Mouse (Mus musculus): ENCODE results near the gene Xpc. TPM values are rescaled to one million over a fixed set of nuclear protein-coding genes. Genes with fewer than 3 reads are reported as not detected.

Gene Xpc
- polyA plus RNA-seq, 1 experiment from 2014 or later = 20.4 TPM

DNA sequence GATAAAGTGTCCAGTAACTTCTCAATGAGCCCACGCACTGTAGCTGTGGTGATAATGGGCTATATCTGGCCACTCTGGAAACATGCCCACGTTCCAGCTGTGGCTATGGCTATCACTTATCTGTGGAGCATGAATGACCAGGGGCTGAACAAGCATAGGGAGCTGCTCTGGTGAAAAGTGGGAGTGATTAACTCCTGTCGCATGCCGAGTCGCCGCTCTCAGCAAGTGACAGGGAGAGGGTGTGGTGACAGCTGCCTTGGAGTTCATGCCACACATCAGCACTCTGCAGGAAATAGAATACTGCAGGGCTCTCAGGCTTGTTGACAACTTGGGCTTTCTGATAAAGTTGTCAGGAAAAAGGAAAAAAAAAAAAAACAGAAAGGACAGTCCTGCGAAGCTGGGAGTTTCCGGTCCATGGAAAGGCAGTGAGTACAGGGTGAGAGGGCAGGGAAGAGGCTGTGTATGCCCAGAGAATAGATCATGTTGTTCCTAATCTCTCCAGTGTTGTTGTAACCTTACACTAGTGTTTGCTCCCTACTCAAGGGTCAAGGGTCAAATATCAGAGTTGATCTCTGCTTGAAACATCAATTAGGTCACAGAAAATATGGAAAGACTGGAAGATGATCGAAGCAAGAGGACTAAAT is 30.7 kb upstream of the Xpc start:
- no peak overlapping the region for H3K4me2 ChIP-seq (ENCODE audit: low read length)
- H3K4me1 ChIP-seq (ENCODE audit: control insufficient read depth, insufficient read depth, low read length) = no peaks in the 10 kb centered on the region
- 77% methylated on average over 9 of the region's 9 CpGs for WGBS
- H3K27ac ChIP-seq (ENCODE audit: low read length) = no peak overlapping the region
- H3K36me3 ChIP-seq (ENCODE audit: control insufficient read depth, insufficient read depth, low read length) = no peaks in the 10 kb centered on the region
- H3K27me3 ChIP-seq (ENCODE audit: control insufficient read depth, insufficient read depth, low read depth, low read length) = no peaks in the 10 kb centered on the region
- no peak overlapping the region for H3K9ac ChIP-seq (ENCODE audit: low read depth, low read length)
- no peaks in the 10 kb centered on the region for H3K9me3 ChIP-seq (replicated peaks; ENCODE audit: control insufficient read depth, low read length, poor library complexity, severe bottlenecking)
- no peak for ATAC-seq
- no peak overlapping the region for H3K4me3 ChIP-seq (ENCODE audit: low read depth, low read length)

DNA sequence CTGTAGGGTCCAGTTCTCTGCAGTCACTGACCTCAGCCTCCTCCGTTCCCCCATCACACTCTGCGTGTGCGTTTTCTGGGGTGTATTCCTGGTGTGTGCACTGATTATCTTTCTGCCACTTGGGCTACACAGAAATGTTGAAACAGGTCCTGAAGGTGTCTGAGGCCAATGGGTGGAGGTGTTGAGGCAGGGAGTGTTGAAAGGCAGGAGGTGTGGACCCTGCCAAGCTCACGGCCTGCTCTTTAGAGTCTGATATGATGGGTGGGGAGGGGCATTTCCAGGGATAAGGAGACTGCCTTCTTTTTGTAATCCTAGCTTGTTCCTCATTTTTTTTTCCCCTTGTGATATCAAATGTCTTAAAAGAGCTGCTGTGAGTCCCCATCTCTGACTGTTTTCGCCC is 27.4 kb upstream of the Xpc start:
- H3K4me2 ChIP-seq (ENCODE audit: low read length) = no peak overlapping the region
- no peak overlapping the region for H3K27ac ChIP-seq (ENCODE audit: low read length)
- no peaks in the 10 kb centered on the region for H3K9me3 ChIP-seq (replicated peaks; ENCODE audit: control insufficient read depth, low read length, poor library complexity, severe bottlenecking)
- no peaks in the 10 kb centered on the region for H3K27me3 ChIP-seq (ENCODE audit: control insufficient read depth, insufficient read depth, low read depth, low read length)
- no peaks in the 10 kb centered on the region for H3K36me3 ChIP-seq (ENCODE audit: control insufficient read depth, insufficient read depth, low read length)
- H3K4me3 ChIP-seq (ENCODE audit: low read depth, low read length) = no peak overlapping the region
- 84% methylated on average over 5 of the region's 5 CpGs for WGBS
- H3K9ac ChIP-seq (ENCODE audit: low read depth, low read length) = no peak overlapping the region
- H3K4me1 ChIP-seq (ENCODE audit: control insufficient read depth, insufficient read depth, low read length) = no peaks in the 10 kb centered on the region
- ATAC-seq = no peak

DNA sequence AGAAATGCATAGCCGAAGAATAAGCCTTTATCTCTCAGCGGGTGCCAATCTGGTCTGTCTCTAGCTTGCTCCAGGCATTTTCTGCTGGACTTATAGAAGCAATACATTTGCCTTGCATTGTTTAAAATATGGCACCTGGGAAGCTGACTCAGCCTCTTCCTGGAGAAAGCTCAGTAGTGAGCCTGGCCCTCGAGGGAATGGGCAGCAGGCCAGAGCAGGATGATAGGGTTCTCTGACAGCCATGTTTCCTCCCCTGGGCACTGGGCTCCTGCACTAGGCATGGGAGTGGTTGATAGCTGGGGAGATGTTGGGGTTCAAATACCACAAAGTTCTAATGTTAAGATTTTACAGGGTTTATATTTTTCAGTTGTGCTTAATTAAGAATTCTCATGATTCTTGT is 25.6 kb upstream of the Xpc start:
- no peak overlapping the region for H3K4me3 ChIP-seq (ENCODE audit: low read depth, low read length)
- ATAC-seq = no peak
- H3K4me1 ChIP-seq (ENCODE audit: control insufficient read depth, insufficient read depth, low read length) = no peaks in the 10 kb centered on the region
- H3K4me2 ChIP-seq (ENCODE audit: low read length) = no peak overlapping the region
- H3K27me3 ChIP-seq (ENCODE audit: control insufficient read depth, insufficient read depth, low read depth, low read length) = no peaks in the 10 kb centered on the region
- H3K9me3 ChIP-seq (replicated peaks; ENCODE audit: control insufficient read depth, low read length, poor library complexity, severe bottlenecking) = no peaks in the 10 kb centered on the region
- no peak overlapping the region for H3K9ac ChIP-seq (ENCODE audit: low read depth, low read length)
- H3K27ac ChIP-seq (ENCODE audit: low read length) = no peak overlapping the region
- no peaks in the 10 kb centered on the region for H3K36me3 ChIP-seq (ENCODE audit: control insufficient read depth, insufficient read depth, low read length)
- WGBS = 58% methylated on average over 3 of the region's 3 CpGs

DNA sequence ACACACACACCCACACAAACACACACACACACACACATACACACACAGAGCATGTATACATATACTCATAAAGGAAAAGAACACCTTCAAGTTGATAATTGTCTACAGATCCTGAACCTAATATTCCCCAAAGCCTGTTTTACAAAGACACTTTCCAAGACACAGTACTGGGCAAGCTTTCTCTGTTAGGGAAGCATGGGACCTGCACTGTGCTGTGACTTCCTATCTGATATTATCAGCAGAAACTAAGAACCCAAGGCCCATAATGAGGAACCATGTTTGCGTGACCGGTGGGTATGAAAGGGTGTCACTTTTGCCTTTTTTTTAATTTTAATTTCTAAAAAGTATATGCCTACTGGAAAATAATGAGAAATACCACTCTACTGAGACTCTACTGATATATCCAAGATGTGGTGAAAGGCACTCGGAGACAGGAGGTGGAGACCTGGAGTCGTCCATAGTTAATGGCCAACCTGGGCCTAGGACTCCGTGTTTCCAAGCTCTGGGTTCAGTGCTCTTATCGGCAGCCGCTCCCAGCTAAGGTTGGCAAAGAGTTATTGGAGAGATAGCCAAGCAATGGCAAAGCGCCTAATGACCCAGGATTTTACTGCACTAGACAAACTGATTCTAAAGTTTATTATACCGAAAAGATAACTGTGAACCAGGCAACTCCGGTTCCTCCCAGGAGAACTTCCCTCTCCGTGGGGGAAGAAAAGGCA is 20.5 kb upstream of the Xpc start:
- H3K27me3 ChIP-seq (ENCODE audit: control insufficient read depth, insufficient read depth, low read depth, low read length) = no peaks in the 10 kb centered on the region
- H3K36me3 ChIP-seq (ENCODE audit: control insufficient read depth, insufficient read depth, low read length) = no peaks in the 10 kb centered on the region
- no peak for ATAC-seq
- H3K4me3 ChIP-seq (ENCODE audit: low read depth, low read length) = no peak overlapping the region
- WGBS = 91% methylated on average over 11 of the region's 11 CpGs
- H3K4me2 ChIP-seq (ENCODE audit: low read length) = no peak overlapping the region
- H3K9me3 ChIP-seq (replicated peaks; ENCODE audit: control insufficient read depth, low read length, poor library complexity, severe bottlenecking) = no peaks in the 10 kb centered on the region
- no peak overlapping the region for H3K27ac ChIP-seq (ENCODE audit: low read length)
- no peaks in the 10 kb centered on the region for H3K4me1 ChIP-seq (ENCODE audit: control insufficient read depth, insufficient read depth, low read length)
- H3K9ac ChIP-seq (ENCODE audit: low read depth, low read length) = no peak overlapping the region

DNA sequence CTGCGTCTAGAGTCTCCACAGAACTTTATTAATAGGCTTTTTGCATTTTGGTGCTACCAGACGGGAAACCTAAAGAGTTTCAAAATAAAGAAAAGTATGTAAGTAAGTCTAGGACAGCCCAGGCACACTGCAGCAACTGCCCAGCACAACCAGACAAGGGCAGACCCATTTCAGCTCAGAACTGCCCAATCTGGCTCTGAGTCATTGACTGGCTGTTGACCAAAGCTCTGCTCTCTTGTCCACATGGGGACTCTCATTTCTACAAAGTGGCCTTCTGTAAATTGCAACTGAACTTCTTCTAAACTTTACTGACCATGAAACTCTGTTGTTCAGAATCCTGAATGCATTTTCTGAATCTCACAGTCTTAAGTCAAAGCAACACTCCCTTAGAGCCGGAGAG is 19.5 kb upstream of the Xpc start:
- no peak overlapping the region for H3K9ac ChIP-seq (ENCODE audit: low read depth, low read length)
- H3K4me3 ChIP-seq (ENCODE audit: low read depth, low read length) = no peak overlapping the region
- 53% methylated on average over 3 of the region's 3 CpGs for WGBS
- no peaks in the 10 kb centered on the region for H3K36me3 ChIP-seq (ENCODE audit: control insufficient read depth, insufficient read depth, low read length)
- H3K4me2 ChIP-seq (ENCODE audit: low read length) = no peak overlapping the region
- no peaks in the 10 kb centered on the region for H3K4me1 ChIP-seq (ENCODE audit: control insufficient read depth, insufficient read depth, low read length)
- H3K27ac ChIP-seq (ENCODE audit: low read length) = no peak overlapping the region
- H3K27me3 ChIP-seq (ENCODE audit: control insufficient read depth, insufficient read depth, low read depth, low read length) = no peaks in the 10 kb centered on the region
- ATAC-seq = no peak
- H3K9me3 ChIP-seq (replicated peaks; ENCODE audit: control insufficient read depth, low read length, poor library complexity, severe bottlenecking) = no peaks in the 10 kb centered on the region

DNA sequence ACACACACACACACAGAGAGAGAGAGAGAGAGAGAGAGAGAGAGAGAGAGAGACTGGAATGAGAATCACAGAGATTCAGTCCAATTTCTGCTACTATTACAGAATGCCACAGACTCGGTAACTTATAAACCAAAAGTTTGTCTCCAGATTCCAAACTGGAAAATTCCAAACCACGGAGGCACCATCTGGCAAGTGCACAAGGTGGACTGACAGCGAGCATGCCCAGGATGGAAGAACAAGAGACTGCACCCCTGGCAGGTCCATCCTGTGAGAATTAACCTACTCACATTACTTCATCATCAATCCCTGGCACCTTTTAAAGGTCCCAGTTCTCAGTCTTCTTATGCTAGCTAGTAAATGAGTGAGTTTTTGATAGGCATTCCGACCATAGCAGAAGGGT is 18.6 kb upstream of the Xpc start:
- WGBS = 88% methylated on average over 4 of the region's 4 CpGs
- Histone ChIP-seq H3K9me3 (replicated peaks; ENCODE audit: control insufficient read depth, low read length, poor library complexity, severe bottlenecking) (no peaks in the 10 kb centered on the region), H3K4me3 (ENCODE audit: low read depth, low read length) (no peak overlapping the region), H3K27ac (ENCODE audit: low read length) (no peak overlapping the region), H3K9ac (ENCODE audit: low read depth, low read length) (no peak overlapping the region), H3K4me1 (ENCODE audit: control insufficient read depth, insufficient read depth, low read length) (no peaks in the 10 kb centered on the region), H3K4me2 (ENCODE audit: low read length) (no peak overlapping the region), H3K36me3 (ENCODE audit: control insufficient read depth, insufficient read depth, low read length) (no peaks in the 10 kb centered on the region), H3K27me3 (ENCODE audit: control insufficient read depth, insufficient read depth, low read depth, low read length) (no peaks in the 10 kb centered on the region)
- ATAC-seq = no peak

DNA sequence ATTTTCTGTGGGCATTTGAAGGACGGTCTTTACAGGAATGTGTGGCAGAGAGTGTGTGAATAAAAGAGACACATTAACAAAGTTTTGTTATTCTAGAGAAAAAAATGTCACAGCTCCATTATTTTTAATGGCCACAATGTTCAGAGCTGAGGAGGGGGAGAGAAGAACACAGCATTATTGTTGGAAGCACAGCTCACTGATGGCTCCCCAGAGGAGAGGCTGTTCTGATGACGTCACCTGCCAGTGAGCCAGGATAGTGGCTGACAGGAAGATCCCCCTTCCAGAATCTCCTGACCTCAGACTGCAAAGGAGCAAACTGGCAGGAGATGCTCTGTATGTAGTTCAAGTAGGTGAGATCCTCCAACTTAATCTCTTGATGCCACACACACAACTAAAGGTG is 18.1 kb upstream of the Xpc start:
- Histone ChIP-seq H3K36me3 (ENCODE audit: control insufficient read depth, insufficient read depth, low read length) (no peaks in the 10 kb centered on the region), H3K27me3 (ENCODE audit: control insufficient read depth, insufficient read depth, low read depth, low read length) (no peaks in the 10 kb centered on the region), H3K4me2 (ENCODE audit: low read length) (no peak overlapping the region), H3K9ac (ENCODE audit: low read depth, low read length) (no peak overlapping the region), H3K27ac (ENCODE audit: low read length) (no peak overlapping the region), H3K4me3 (ENCODE audit: low read depth, low read length) (no peak overlapping the region), H3K4me1 (ENCODE audit: control insufficient read depth, insufficient read depth, low read length) (no peaks in the 10 kb centered on the region), H3K9me3 (replicated peaks; ENCODE audit: control insufficient read depth, low read length, poor library complexity, severe bottlenecking) (no peaks in the 10 kb centered on the region)
- 36% methylated on average over 2 of the region's 2 CpGs for WGBS
- ATAC-seq = no peak

DNA sequence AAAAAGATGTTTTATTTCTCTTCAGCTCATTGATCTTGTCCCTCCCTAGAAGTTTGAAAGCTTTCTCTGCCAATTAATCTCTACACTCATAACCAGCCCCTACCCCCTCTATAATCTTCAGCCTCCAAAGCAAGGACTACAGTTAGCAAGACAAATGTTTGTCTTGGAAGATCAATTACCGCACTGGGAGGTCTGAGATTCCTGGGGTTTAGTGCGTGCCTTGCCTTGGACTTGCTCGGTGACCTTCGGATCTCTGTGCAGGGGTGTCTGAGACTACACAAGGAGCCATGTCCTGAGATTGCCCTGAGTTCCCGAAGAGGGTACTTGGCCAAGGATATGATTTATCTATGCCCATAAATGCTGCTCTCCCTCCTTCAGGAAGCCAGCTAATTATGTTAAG is 17.7 kb upstream of the Xpc start:
- Histone ChIP-seq H3K4me1 (ENCODE audit: control insufficient read depth, insufficient read depth, low read length) (no peaks in the 10 kb centered on the region), H3K9me3 (replicated peaks; ENCODE audit: control insufficient read depth, low read length, poor library complexity, severe bottlenecking) (no peaks in the 10 kb centered on the region), H3K4me3 (ENCODE audit: low read depth, low read length) (no peak overlapping the region), H3K27me3 (ENCODE audit: control insufficient read depth, insufficient read depth, low read depth, low read length) (no peaks in the 10 kb centered on the region), H3K36me3 (ENCODE audit: control insufficient read depth, insufficient read depth, low read length) (no peaks in the 10 kb centered on the region), H3K27ac (ENCODE audit: low read length) (no peak overlapping the region), H3K4me2 (ENCODE audit: low read length) (no peak overlapping the region), H3K9ac (ENCODE audit: low read depth, low read length) (no peak overlapping the region)
- no peak for ATAC-seq
- 67% methylated on average over 5 of the region's 5 CpGs for WGBS

DNA sequence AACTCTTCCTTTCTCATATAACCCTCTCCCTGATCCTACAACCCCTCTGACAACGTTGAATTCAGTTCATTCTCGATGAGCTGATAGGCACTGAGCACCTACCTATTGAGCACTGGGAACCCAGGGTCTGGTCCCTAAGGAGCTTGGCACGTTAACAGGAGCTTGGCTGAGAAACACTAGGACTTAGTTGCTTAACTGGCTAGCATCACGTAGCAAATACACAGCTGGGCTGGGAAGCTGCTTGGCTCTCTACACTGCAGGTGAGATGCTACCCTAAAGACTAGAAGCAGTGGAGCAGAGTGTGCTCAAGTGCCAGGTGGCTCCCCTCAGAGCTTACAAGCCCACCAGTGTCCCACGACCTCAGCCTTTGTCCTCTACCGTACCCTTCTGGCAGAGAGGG is 17.0 kb upstream of the Xpc start:
- Histone ChIP-seq H3K9me3 (replicated peaks; ENCODE audit: control insufficient read depth, low read length, poor library complexity, severe bottlenecking) (no peaks in the 10 kb centered on the region), H3K36me3 (ENCODE audit: control insufficient read depth, insufficient read depth, low read length) (no peaks in the 10 kb centered on the region), H3K27me3 (ENCODE audit: control insufficient read depth, insufficient read depth, low read depth, low read length) (no peaks in the 10 kb centered on the region), H3K27ac (ENCODE audit: low read length) (no peak overlapping the region), H3K9ac (ENCODE audit: low read depth, low read length) (no peak overlapping the region), H3K4me3 (ENCODE audit: low read depth, low read length) (no peak overlapping the region), H3K4me1 (ENCODE audit: control insufficient read depth, insufficient read depth, low read length) (no peaks in the 10 kb centered on the region), H3K4me2 (ENCODE audit: low read length) (no peak overlapping the region)
- 66% methylated on average over 6 of the region's 6 CpGs for WGBS
- no peak for ATAC-seq
